Mouse (Mus musculus) frontal cortex, postnatal 10 days (tissue): ENCODE data around the gene Klhl10.

Experiments
- DNase-seq, 2 experiments: peaks; one replicate each; pipeline ENCODE4 v3.0.0; 2022; ENCODE audit warnings: low spot score in 2 of 2, mixed read lengths in 1 of 2

The Klhl10 gene

DNA sequence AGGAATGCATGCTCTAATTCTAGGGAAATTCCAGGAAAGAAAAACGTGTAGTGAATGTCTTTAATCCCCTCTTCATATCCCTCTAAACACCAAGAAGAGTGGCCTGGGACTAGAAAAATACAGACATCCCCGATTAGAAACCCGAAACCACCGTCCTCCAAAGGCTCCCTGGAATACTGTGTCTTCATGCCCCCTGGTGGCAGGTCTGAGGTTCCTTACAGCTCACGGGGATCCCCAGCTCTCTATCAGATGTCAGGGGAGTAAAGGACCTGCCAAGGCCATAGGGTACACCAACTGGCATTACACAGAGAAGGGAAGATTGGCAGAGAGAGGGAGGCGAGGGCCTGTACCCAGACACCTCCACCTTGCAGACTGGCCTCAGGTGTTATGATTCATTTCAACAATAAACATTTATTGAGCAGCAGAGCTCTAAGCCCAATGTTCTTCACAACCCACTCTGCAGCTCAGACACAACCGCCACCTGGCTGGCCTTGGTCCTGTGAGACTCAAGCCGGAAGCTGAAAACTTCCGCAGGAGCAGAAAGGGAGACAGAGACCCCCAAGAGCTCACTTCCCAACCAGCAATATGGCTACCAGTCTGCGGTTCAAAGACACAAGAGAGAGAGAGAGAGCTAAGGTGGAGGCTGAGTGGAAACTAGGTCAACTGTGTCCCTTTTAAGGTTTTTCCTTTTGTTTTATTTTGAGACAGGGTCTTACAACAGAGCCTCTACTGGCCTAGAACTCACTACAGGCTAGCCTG, 33.5 kb upstream of the Klhl10 start:
- DNase-seq = peak in 1 of 2 experiments; percentile 57

DNA sequence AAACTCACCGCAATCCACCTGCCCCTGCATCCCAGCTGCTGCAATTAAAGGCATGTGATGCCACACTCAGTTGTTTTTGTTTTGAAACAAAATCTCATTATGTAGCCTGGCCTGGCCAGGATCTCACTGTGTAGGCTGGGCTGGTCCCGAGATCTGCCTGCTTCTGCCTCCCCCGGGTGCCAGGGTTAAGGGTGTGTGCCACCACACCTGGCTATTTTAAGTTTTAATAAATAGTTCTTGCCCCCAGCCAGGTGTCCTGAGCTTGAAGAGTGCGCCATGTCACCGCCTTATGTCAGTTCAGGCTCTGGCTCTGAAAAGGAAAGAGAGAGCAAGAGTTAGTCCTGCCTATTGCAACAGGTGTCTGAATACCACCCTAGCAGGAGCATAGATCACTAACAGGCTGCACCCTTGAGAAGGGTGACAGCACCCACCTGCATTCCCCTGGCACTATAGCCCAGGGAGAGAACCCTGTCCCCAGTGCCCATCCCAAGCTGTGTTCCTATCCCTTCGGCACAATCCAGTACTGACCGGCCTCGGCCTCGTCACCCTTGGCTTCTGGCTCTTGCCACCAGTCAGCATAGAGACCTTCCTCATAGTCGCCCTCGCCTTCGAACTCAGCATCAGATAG, 32.8 kb upstream of the Klhl10 start:
- DNase-seq = no peak

DNA sequence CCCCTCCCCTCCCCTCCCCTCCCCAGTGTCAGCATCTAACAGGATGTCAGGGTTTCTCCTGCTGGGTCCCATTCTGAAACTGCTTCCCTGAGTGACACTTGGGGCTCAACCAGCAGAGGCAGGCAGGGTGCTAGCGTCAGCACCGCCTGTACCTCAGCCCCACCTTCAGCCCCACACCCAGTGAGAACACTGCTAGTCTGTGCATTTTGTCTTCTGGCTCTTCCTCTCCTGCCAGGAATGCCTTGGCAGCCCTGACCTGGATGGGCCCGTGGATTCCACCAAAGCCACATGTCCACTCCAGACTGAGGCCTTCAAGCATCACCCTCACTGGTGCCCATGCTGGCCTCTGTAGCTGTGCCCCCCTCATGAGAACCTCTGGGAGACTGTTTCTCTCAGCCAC, 32.0 kb upstream of the Klhl10 start:
- DNase-seq = no peak

DNA sequence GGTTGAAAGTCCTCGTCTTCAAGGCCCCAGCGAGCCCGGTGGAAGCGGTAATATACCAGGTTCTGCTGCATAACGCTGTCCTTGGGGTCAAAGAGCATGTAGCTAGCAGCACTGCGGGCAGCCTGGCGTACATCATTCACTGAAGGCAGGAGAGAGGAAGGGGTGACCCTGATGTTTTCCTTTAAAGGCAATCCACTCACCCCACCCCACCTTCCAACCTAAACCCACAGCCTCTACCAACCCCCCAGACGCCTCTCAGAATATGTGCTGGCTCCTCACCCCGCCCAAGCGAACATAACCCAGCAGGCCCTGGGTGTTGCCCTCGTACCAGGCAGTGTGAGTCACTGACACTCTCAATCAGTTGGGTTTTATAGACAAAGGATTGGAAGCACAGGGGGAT, 30.0 kb upstream of the Klhl10 start:
- no peak for DNase-seq

DNA sequence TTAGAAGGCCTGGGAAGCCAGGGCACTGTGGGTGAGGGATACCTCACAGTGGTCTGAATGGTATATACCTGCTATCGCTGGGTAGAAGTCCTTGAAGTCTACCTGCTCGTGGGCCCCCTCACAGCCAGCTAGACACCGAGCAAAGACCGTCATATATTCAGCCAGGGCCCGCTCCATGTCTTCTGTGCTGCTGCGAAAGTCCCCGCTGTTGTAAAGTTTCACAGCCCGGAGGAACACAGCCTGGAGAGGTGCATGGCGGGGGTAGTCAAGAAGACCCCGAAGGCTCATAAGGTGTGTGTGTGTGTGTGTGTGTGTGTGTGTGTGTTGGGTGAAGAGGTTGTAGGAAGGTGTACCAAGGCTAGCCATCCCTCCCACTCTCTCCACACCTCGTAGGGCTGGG, 28.2 kb upstream of the Klhl10 start:
- DNase-seq = no peak

DNA sequence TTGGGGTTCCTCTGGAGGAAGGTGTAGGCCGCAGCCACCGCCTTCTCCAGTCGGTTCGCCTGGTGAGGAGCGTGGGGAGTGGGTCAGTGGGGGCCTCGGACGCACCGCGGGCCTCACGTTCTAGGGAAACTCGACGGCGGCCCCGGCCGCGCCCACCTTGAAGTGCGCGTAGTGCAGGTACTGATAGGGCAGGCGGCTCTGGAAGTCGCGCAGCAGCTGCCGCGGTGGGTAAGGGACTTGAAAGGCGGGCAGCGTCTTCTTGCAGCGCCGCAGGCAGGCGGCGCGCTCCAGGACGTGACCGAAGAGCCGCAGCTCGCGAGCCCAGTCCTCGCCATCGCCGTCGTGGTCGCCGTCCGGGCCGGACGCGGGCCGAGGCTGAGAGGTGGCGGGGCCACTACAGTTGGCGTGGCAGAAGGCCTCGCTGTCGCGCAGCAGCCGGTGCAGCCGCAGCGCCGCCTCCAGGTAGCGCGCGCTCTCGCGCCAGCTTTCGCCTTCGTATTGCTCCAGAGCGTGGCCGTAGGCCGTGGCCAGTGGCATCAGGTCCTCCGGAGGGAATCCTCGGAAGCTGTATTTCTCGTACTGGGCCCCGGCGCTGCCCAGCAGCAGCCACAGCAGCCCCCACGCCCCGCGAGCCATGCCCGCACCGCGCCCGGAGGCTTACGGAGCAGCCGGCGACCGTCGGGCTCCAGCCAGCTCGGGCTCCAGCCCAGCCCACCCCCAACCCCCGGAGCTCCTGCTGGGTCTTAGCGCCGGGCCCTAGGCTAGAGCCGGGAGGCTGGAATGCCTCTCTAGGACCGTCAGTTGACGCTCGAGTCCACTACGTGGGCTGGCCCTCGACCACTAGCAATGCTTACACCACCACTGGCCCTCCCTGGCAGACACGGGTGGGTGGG, 27.4 kb upstream of the Klhl10 start, which contains the start of gene P3h4:
TSS of gene P3h4 (minus strand) at position 816 of the 893 bp plus-strand sequence.
- DNase-seq = peak in 1 of 2 experiments; percentile 76

DNA sequence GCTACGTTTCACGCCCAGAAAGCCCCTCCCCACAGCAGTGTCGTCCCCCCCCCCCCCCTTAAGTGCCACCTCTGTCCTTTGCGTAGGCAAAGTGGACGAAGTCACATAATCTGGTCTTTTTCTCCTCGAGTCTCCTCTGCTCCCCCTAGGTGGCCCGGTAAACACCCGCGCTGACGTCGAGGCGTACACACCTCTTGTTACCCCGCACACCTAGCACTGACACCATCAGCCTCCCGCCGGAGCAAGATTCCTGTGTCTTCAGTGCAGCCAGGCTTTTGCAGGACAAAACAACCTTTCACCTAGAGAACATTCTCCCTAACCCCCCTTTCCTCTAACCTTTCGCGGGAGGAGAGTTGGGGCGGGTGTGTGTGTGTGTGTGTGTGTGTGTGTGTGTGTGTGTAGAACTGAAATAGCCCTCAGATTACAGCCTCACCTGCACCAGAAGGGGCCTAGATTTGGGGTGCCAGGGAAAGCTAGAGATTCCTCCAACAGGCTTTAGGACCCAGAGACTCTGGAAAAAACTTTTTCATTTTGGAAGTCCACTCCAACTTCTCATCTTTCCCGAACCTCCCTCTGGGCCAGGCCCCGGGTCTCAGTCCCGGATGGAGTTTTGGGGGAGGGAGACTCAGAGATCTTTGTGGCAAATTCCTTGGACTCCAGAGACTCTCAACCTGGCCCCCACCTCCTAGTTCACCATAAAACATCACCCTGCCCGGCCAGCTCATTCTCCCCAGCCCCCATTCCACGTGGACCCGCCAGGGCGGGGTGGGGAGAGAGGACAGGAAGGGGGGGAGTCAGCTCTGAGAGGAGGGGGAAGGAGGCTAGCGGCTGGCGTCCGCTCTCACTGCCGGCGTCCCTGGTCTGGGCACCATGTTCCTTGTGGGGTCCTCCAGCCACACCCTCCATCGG, 26.5 kb upstream of the Klhl10 start, which contains the start of gene Fkbp10:
TSS of gene Fkbp10 (plus strand) at position 784 of the 909 bp plus-strand sequence.
- peak in 1 of 2 experiments; percentile 34 for DNase-seq

DNA sequence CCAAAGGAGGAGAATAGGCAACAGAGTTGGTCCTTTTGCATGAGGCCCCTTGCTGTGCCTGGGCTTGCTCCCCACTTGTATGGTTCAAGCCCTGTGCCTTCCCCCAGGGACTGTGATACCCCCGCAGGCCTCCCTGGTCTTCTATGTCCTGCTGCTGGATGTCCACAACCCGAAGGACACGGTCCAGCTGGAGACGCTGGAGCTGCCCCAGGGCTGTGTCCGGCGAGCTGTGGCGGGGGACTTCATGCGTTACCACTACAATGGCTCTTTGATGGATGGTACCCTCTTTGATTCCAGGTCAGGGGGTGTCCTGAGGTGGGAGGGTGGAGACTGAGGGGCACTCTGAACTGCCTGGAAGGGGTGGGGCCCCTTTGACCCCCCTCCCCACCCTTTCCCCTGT, 20.2 kb upstream of the Klhl10 start:
- DNase-seq = no peak

DNA sequence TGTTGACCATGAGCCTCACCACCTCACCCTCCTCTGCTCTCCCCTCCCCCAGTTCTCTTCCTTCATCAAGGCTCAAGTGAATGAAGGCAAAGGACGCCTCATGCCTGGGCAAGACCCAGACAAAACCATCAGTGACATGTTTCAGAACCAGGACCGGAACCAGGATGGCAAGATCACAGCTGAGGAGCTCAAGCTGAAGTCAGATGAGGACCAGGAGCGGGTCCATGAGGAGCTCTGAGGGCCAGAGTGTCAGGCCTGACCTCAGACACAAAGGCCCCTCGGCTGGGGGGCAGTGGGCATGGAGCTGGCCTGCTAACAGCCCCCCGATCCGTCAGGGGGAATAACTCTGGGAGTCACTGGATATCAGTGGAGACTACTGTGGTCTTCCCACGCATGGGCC, 17.9 kb upstream of the Klhl10 start:
- DNase-seq = no peak

DNA sequence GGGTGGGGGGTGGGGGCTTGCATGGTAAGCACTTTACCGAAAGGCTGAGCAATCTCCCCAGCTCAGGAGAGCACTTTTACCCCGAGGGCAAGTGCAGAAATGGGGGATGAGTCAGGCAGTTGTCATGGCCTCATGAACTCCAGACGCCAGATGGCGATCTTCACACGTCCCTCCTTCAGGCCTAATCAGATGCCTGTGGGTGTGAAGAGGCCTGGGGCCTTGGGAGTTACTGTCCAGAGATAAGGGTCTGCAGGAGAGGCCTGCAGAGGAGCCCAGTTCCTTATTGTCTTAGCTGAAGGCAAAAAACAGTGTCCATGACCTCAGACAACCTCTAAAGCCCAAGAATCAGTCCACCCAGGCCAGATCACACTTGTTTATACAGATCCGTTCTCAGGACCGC, 15.9 kb upstream of the Klhl10 start:
- DNase-seq = peak in 1 of 2 experiments; percentile 56

DNA sequence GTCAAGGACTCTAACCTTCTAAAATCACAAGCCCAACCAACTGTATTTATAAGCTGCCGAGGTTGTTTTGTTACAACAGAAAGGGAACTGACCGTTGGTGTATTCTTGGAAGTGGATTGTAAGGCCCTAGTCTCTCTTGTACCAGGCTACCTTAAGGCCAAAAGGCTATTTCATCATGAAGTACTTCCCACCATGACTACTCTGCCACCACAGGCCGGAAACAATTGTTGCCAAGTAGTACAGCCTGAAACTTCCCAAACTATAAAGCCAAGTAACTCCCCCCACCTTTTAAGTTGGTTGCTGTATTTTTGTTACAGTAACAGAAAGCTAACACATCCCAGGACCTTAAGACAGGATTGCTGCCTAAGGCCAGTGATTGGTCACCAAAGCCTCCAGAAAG, 14.9 kb upstream of the Klhl10 start:
- no peak for DNase-seq

DNA sequence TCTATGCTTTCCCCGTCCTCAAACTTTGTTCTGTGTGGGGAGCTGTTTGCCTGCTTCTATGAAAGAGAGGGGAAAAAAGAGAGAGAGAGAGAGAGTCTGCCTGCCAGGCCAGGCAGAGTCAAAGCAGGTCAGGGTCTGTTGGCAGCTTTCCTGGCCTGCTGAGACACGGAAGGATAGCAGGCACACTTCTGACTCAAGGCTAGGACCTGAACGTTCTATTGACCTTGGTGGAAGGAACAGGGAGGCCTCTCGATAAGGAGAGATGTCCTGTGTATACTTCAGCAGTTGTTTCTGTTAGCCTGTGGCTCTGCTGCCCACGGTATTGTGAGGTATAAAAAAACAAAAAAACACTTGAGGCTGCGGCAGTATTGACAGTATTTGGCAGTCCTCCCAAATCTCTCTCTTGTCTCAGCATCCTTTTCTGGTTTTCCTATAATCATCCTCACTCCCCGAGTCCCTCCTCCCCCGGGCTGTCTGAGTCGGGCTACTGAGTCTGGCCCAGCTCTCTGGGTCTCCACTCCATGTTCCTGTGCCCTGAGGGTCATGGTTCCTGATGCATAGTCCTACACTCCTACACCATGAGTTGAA, 13.0 kb upstream of the Klhl10 start:
- no peak for DNase-seq

DNA sequence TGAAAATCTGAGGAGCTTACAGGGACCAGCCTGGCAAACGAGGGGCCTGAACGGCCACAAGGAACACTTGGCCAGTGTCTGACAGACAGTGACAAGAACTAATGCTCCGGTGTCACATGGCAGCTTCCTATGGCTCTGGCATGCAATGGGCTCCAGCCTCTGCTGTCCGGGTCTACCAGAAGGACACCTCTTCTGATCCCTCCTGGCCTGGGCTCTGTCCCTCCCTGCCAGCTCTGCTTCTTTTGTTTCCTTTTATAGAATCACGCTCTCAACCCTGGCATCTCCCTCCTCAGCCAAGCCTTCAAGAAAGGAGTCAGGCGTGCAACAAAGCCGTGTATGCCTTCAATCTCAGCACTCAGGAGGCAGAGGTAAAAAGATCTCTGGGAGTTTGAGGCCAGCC, 11.7 kb upstream of the Klhl10 start:
- DNase-seq = no peak

DNA sequence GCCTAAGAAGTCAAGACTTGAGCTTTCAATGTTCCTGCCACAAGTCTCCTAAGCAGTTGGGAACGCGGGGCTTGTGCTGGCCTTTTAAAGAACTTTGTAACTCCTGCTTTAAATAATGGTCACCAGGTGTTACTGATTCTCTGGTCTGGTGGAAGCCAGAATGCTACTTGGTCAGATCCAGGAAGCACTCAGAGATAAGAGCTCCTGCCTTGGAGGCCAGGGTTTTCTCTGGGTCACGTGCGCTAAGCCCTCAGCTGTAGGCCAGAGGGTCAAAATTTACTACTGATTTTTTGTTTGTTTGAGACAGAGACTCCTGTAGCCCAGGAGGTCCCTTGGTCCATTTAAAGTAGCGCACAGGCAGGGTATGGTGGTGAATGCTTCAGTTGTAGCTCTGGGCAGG, 9.7 kb upstream of the Klhl10 start:
- DNase-seq = no peak

DNA sequence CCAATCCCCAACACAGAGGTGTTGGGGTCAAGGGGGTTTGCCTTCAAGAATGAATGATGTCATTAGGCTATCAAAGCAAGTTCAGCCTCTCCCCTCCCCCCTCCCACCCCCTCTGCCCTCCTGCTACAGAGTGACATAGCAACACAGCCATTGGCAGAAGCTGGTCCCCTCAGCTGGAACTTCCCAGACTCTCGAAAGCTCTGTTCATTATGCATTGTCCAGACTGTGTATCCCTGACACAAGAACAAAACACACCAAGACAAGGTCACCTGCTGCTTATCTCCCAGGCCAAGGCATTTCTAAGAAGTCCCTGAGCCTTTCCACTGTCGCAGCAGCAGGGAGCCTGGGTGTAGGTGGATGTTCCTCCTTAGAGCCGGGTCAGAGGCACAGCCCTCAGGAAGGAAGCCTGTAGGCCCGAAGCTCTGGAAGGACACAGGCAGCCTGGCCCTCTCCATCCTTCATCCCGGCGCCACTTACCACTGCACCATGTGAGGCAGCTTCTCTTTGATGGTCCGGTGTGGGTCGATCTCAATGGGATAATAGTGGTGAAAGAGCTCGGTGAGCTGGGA, 6.0 kb upstream of the Klhl10 start:
- no peak for DNase-seq

DNA sequence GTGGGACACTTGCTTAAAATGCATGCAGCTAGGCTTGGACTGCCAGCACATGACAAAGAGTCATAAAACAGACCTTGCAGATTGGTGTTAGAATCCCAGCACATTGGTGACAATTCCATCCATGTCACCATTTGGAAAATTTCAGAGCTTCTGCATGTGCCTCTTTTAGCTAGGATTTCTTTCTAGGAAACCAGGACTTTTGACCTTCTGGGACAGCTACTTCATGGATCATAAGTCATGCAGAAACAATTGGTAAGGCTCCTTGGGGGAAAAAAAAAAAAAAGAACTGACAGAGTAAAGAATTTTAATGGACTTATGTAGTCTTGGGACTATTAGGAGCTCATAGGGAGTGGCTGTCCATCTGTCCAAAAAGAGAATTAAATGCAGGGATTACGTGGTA, 3.8 kb upstream of the Klhl10 start:
- DNase-seq = no peak

DNA sequence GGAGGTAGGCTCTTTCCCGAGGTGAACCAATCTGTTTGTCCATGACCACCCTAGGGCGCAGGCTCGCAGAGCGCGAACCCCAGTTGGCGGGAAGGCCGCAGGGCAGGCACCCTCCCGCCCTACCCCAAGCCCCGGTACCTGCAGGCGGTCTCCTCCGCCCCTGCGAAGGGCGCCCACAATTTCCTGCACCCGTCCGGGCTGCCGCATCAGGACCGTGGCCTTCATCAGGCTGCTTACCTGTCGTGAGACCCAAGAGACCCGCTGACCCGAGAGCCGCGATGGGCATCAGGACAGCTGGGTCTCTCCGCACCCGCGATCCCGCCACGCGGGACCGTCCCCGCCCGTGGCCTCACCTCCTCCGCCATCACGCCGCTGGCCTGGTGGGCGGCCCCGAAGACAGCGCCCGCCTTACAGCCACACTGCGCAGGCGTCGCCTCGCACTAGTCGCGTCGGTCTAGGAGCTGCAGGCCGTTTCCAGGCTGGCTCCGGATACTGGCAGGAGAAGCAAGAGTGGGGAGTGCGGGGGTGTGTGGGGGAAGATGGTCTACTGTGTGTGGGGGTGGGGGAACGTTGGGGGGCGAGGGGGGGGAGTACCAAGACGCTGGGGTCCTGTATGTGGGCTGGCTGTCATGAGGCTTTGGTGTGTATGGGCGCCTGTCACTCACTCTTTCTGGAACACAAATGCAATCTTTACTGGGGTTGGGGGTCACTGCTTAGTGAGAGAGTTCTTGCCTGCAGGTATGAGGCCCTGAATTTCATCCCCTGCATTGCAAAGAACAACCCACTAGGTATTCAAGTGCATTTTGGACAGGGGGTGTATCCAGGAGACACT, 810 bp upstream of the Klhl10 start:
- DNase-seq = peak; percentile 72 to 84

DNA sequence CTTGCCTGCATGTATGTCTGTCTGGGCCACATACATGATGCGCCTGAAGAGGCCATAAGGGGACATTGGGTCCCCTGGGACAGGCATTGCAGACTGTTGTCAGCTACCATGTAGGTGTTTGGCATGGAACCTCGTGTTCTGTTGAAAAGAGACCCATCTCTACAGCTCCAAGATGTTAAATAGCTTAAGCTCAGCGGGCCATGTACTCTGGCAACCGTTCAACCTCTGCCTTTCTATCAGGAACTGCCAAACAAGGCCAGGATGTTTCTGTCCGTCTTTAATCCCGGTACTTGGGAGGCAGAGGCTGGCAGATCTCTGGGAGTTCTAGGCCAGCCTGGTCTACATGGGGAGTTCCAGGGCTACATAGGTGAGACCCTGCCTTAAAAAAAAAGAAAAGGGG, 908 bp downstream of the Klhl10 start:
- DNase-seq = no peak

DNA sequence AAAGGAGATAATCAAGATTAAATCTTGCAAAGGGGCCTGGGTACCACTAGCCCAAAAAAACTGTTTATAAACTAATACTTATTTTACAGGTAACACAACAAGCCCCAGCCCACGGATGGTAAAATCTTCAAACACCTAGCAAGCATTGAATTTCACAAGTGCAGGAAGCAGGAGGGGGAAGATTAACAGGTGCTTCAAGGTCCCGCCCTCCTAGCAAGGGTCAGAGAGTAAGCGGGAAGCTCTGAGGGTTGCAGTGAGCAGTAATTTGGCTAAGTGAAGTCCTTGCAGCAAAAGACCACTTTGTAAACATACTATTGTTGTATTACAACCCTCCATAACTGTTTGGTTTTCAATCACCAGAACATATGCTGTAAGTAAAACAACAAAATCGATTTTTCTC, 15.5 kb downstream of the Klhl10 start:
- DNase-seq = no peak

DNA sequence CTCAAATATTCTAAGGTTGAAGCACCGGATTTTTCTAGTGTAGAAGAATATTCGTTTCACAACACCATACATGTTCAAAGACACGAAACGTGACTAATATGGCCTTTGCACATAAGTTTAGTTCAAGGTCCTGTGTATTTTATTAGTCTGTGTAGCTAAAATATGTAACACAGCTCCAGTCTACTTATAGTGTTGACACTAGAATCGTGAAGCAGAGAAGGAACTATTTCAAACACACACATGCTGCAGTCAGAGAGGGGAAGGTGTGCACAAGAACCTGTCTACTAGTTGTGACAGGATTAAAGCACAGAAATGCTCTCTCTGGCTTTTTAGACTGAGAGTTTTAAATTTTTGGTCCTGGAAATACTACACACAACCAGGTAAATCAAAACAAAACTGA, 16.0 kb downstream of the Klhl10 start:
- DNase-seq = no peak
